Comparison of ENCODE assay signal across 12 mouse cellular contexts in the genomic region with DNA sequence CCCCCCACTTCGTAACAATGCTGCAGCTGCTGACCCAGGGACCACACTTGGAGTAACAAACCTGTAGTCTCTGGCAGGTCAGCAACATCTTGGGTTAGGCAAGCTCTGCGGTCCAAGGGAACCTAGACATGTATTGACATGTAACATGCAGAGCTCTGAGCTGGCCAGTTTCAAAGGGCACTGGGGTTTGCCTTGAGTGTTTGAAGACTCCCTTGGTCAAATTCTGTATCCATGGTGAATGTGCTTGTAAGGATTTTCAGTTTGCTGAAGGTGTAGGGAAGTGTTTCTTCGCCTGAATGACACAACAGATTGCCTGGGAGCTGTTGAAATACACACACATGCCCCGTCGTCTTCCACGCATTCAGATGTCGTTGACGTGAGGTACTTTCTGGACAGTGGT.
DNase-seq lines count a peak whose midpoint lies in the region; ATAC-seq lines count a peak whose summit lies in the region.
"Had no signal": no experiment of that assay in that cellular context is flagged by ENCODE, and none has a peak within 500 bp of the region (broad histone marks: within the 10 kb centered on the region; RNA-seq: fewer than 3 reads in every experiment).

No protein-coding gene starts in this region.

- H3K4me1 ChIP-seq in heart, embryonic 15.5 days (replicated peaks) = peaks cover 12% of the 10 kb centered on the region; the same call in 1 of the 2 replicates
- H3K4me1 ChIP-seq in limb, embryonic 12.5 days (replicated peaks) = peaks cover 34% of the 10 kb centered on the region
- peaks cover 15% of the 10 kb centered on the region for H3K4me1 ChIP-seq in limb, embryonic 10.5 days
- peaks cover 21% of the 10 kb centered on the region for H3K4me1 ChIP-seq in embryonic facial prominence, embryonic 12.5 days

- no peak overlapping the region for H3K4me2 ChIP-seq in heart, embryonic 15.5 days
- H3K4me2 ChIP-seq in limb, embryonic 12.5 days = no peak overlapping the region
- no peak overlapping the region for H3K4me2 ChIP-seq in embryonic facial prominence, embryonic 12.5 days (replicated peaks)

- no peak overlapping the region for H3K9ac ChIP-seq in heart, embryonic 15.5 days
- no peak overlapping the region for H3K9ac ChIP-seq in limb, embryonic 12.5 days (replicated peaks)
- no peak overlapping the region for H3K9ac ChIP-seq in embryonic facial prominence, embryonic 12.5 days
- H3K9ac ChIP-seq: liver, postnatal 0 days had no signal

- DNase-seq in heart, postnatal 25 days (ENCODE audit: low spot score) = no peak
- no peak for DNase-seq in limb, embryonic 10.5 days (ENCODE audit: low spot score)
- peak; percentile 31 for DNase-seq in lung, postnatal 36 days
- no peak for DNase-seq in spleen, postnatal 4 days (ENCODE audit: low spot score in 2 of 2)
- DNase-seq in cerebellum, adult 9-10 months = no peak
- DNase-seq: gastrocnemius, postnatal 14 days; liver, postnatal 0 days; right cerebral cortex, postnatal 14 days had no signal

- H3K36me3 ChIP-seq in heart, embryonic 15.5 days = no peaks in the 10 kb centered on the region
- no peaks in the 10 kb centered on the region for H3K36me3 ChIP-seq in limb, embryonic 12.5 days
- H3K36me3 ChIP-seq in limb, embryonic 10.5 days = no peaks in the 10 kb centered on the region
- H3K36me3 ChIP-seq in embryonic facial prominence, embryonic 12.5 days = no peaks in the 10 kb centered on the region

- no peak for ATAC-seq in heart, embryonic 15.5 days (replicated peaks; ENCODE audit: insufficient number of reproducible peaks, insufficient read depth, low FRiP score, low read depth)
- ATAC-seq in limb, embryonic 12.5 days (ENCODE audit: insufficient number of reproducible peaks, insufficient read depth, low FRiP score, low TSS enrichment, low read depth) = no peak
- ATAC-seq in embryonic facial prominence, embryonic 12.5 days (ENCODE audit: insufficient number of reproducible peaks, insufficient read depth, low FRiP score, low TSS enrichment) = no peak
- ATAC-seq: liver, postnatal 0 days; midbrain, embryonic 16.5 days had no signal

- intact Hi-C loops in heart, postnatal 25 days (cut with DNase I) = no loop called here

- H3K27ac ChIP-seq in heart, embryonic 15.5 days = peak overlapping the region; percentile 39; the same call in 1 of the 2 replicates
- peak overlapping the region; percentile 79 for H3K27ac ChIP-seq in limb, embryonic 12.5 days
- H3K27ac ChIP-seq in limb, embryonic 10.5 days = no peak overlapping the region
- H3K27ac ChIP-seq in embryonic facial prominence, embryonic 12.5 days = peak overlapping the region; percentile 65

- no peaks in the 10 kb centered on the region for H3K9me3 ChIP-seq in heart, embryonic 15.5 days (replicated peaks)
- H3K9me3 ChIP-seq in limb, embryonic 12.5 days = no peaks in the 10 kb centered on the region
- H3K9me3 ChIP-seq in limb, embryonic 10.5 days (replicated peaks) = no peaks in the 10 kb centered on the region
- H3K9me3 ChIP-seq in embryonic facial prominence, embryonic 12.5 days = no peaks in the 10 kb centered on the region

- no peaks in the 10 kb centered on the region for H3K27me3 ChIP-seq in heart, embryonic 15.5 days
- H3K27me3 ChIP-seq in limb, embryonic 12.5 days = no peaks in the 10 kb centered on the region
- no peaks in the 10 kb centered on the region for H3K27me3 ChIP-seq in limb, embryonic 10.5 days (ENCODE audit: low read depth, poor library complexity, severe bottlenecking)
- no peaks in the 10 kb centered on the region for H3K27me3 ChIP-seq in embryonic facial prominence, embryonic 12.5 days

- WGBS in heart, embryonic 15.5 days = 70% methylated on average over 8 of the region's 8 CpGs
- WGBS in limb, embryonic 12.5 days = 61% methylated on average over 8 of the region's 8 CpGs
- 90% methylated on average over 8 of the region's 8 CpGs for WGBS in limb, embryonic 10.5 days
- WGBS in embryonic facial prominence, embryonic 12.5 days = 67% methylated on average over 8 of the region's 8 CpGs

- H3K4me3 ChIP-seq in heart, embryonic 15.5 days = no peak overlapping the region
- H3K4me3 ChIP-seq in limb, embryonic 12.5 days (replicated peaks) = no peak overlapping the region
- H3K4me3 ChIP-seq in limb, embryonic 10.5 days = no peak overlapping the region
- H3K4me3 ChIP-seq in embryonic facial prominence, embryonic 12.5 days = no peak overlapping the region
